Mouse (Mus musculus): Measurements from ENCODE around the gene Agbl3. TPM values are rescaled to one million over a fixed set of nuclear protein-coding genes. Genes with fewer than 3 reads are reported as not detected.

The Agbl3 gene
- total RNA-seq, 2 experiments from 2014 or later, result 22.1 to 24.7 TPM

DNA sequence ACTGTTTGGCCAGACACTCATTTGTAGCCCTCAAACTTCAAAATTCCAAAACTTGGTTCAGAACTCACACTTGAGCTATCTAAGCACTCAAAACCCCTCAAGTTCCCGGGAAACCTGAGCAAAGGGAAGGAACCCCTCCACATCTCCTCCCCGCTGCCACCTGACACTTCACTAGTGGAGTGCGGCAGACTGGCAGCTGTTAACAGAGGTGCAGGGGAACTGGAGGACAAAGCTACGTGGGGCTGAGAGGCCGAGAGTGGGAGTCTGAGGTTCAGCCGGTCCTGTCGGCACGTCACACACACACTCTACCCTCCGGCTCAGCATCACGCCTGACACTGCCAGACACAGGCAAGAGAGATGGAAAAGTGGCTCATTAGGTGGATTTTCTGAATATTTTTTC is 123.6 kb downstream of the Agbl3 start:
- DNase-seq (ENCODE audit: low spot score in 2 of 2), result no peak

DNA sequence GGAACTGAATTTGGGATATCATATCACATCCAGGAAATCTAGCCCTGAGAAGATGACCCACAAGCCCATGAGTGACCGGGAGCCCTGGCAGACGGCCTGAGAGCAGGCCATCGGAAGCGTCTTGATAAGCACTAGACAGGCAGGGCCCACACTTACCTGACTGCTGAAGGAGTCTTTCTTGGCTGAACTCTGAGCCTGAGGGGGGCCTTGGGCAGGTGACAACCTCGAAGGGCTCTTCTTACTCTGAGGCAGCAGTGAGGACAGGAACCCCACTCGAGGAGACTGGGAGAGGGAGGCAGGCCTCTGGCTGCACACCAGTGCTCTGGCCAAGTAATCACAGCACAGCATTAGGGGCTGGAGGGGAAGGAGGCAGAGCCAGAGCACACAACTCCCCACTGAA is 124.1 kb downstream of the Agbl3 start:
- DNase-seq (ENCODE audit: low spot score in 2 of 2), result no peak

DNA sequence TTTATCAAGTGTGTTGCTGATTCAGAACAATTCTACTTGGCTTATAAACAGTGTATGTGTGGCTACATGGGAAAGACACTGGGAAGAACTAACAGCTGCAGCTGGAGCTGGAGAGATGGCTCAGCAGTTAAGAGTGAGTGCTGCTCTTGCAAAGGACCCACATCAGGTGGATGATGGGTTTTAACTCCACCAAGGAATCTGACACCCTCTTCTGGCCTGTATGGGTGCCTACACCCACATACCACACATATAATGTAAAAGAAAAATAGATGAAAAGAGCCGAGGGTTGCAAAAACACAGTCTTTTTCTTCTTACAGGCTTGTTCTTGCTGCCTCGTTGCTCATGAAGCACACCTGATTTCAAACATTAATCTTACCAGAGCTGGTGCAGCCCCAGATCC is 125.9 kb downstream of the Agbl3 start:
- DNase-seq (ENCODE audit: low spot score in 2 of 2), result no peak

DNA sequence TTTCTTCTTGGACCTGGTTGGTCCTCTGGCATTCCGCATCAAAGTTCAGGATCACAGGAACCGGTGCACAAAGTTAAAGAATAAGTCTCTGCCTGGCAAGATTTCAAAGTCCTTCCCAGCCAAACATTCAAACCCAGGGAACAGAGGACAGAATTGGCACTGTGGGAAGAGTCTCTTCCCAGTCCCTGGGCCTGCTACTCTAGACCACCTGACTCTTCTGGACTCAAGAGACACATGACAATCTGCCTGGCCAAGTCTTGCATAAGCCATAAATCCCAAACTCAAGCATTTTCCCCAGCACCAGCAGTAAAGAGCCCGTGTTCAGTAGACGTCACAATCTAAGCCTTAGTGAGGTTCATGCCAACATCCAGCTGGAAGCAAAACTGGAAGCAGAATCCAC is 126.4 kb downstream of the Agbl3 start:
- no peak for DNase-seq (ENCODE audit: low spot score in 2 of 2)

GRCm38 (mm10) chr6:34907121-34907614 is 126.9 kb downstream of the Agbl3 start:
- no peak for DNase-seq (ENCODE audit: low spot score in 2 of 2)

- DNase-seq (ENCODE audit: low spot score in 2 of 2), result no peak
Observed at GRCm38 (mm10) chr6:34907696-34908260, 127.5 kb downstream of the Agbl3 start.

Other genes with a start within 250 kb of the Agbl3 start
- gene Cald1, start 181.9 kb upstream of the Agbl3 start, total RNA-seq (2021), result 100 to 1,000 TPM; 109 to 124 TPM
- 10 to 100 TPM; 15.4 to 16.8 TPM for gene Tmem140, start 82.7 kb downstream of the Agbl3 start, total RNA-seq (2021)
- gene Cyren, start 97.6 kb downstream of the Agbl3 start, total RNA-seq (2021), result 1 to 10 TPM; 8.8 to 9.8 TPM
- gene Wdr91, start 130.4 kb downstream of the Agbl3 start, total RNA-seq (2021), result 10 to 100 TPM; 23.9 to 24.7 TPM
- not detected for gene Stra8, start 139.7 kb downstream of the Agbl3 start, total RNA-seq (2021)
- gene Slc23a4, start 208.0 kb downstream of the Agbl3 start, total RNA-seq (2021), result under 1 TPM; 0.48 to 0.92 TPM

Data from adrenal gland, postnatal 4 days (tissue).